Mouse (Mus musculus): ENCODE measurements around the gene Ano10. TPM values are rescaled to one million over a fixed set of nuclear protein-coding genes. Genes with fewer than 3 reads are reported as not detected.

Gene Ano10
- polyA plus RNA-seq, 1 experiment from 2014 or later: 38.6 TPM

- Histone ChIP-seq H3K4me1 (ENCODE audit: control insufficient read depth, insufficient read depth, low read length) (no peaks in the 10 kb centered on the region), H3K36me3 (ENCODE audit: control insufficient read depth, insufficient read depth, low read length) (no peaks in the 10 kb centered on the region), H3K4me3 (replicated peaks; ENCODE audit: low read length) (no peak overlapping the region), H3K4me2 (ENCODE audit: low read depth, low read length) (no peak overlapping the region), H3K27ac (ENCODE audit: low read length) (no peak overlapping the region), H3K27me3 (ENCODE audit: control insufficient read depth, insufficient read depth, low read length) (no peaks in the 10 kb centered on the region), H3K9me3 (replicated peaks; ENCODE audit: control insufficient read depth, low read length) (no peaks in the 10 kb centered on the region), H3K9ac (ENCODE audit: low read length) (no peak overlapping the region)
- 75% methylated on average over 8 of the region's 8 CpGs for WGBS
- ATAC-seq (ENCODE audit: insufficient read depth, low FRiP score): no peak
Measured at GRCm38 (mm10) chr9:122233316-122233971, 60.8 kb downstream of the Ano10 start.

- WGBS: 74% methylated on average over 2 of the region's 2 CpGs
- no peak overlapping the region for H3K4me2 ChIP-seq (ENCODE audit: low read depth, low read length)
- H3K9me3 ChIP-seq (replicated peaks; ENCODE audit: control insufficient read depth, low read length): no peaks in the 10 kb centered on the region
- H3K9ac ChIP-seq (ENCODE audit: low read length): no peak overlapping the region
- ATAC-seq (ENCODE audit: insufficient read depth, low FRiP score): no peak
- H3K4me3 ChIP-seq (replicated peaks; ENCODE audit: low read length): no peak overlapping the region
- H3K27me3 ChIP-seq (ENCODE audit: control insufficient read depth, insufficient read depth, low read length): no peaks in the 10 kb centered on the region
- no peaks in the 10 kb centered on the region for H3K4me1 ChIP-seq (ENCODE audit: control insufficient read depth, insufficient read depth, low read length)
- no peaks in the 10 kb centered on the region for H3K36me3 ChIP-seq (ENCODE audit: control insufficient read depth, insufficient read depth, low read length)
- H3K27ac ChIP-seq (ENCODE audit: low read length): no peak overlapping the region
Measured at GRCm38 (mm10) chr9:122232912-122233311, 61.3 kb downstream of the Ano10 start.

GRCm38 (mm10) chr9:122230701-122231100, 63.5 kb downstream of the Ano10 start:
- no peaks in the 10 kb centered on the region for H3K4me1 ChIP-seq (ENCODE audit: control insufficient read depth, insufficient read depth, low read length)
- no peaks in the 10 kb centered on the region for H3K36me3 ChIP-seq (ENCODE audit: control insufficient read depth, insufficient read depth, low read length)
- H3K9me3 ChIP-seq (replicated peaks; ENCODE audit: control insufficient read depth, low read length): no peaks in the 10 kb centered on the region
- H3K9ac ChIP-seq (ENCODE audit: low read length): no peak overlapping the region
- H3K4me2 ChIP-seq (ENCODE audit: low read depth, low read length): no peak overlapping the region
- no peak overlapping the region for H3K4me3 ChIP-seq (replicated peaks; ENCODE audit: low read length)
- no peaks in the 10 kb centered on the region for H3K27me3 ChIP-seq (ENCODE audit: control insufficient read depth, insufficient read depth, low read length)
- no peak overlapping the region for H3K27ac ChIP-seq (ENCODE audit: low read length)
- WGBS: 70% methylated on average over 4 of the region's 4 CpGs
- no peak for ATAC-seq (ENCODE audit: insufficient read depth, low FRiP score)

- no peaks in the 10 kb centered on the region for H3K36me3 ChIP-seq (ENCODE audit: control insufficient read depth, insufficient read depth, low read length)
- 92% methylated on average over 4 of the region's 4 CpGs for WGBS
- H3K9me3 ChIP-seq (replicated peaks; ENCODE audit: control insufficient read depth, low read length): no peaks in the 10 kb centered on the region
- no peak overlapping the region for H3K27ac ChIP-seq (ENCODE audit: low read length)
- H3K4me1 ChIP-seq (ENCODE audit: control insufficient read depth, insufficient read depth, low read length): no peaks in the 10 kb centered on the region
- no peak for ATAC-seq (ENCODE audit: insufficient read depth, low FRiP score)
- H3K4me2 ChIP-seq (ENCODE audit: low read depth, low read length): no peak overlapping the region
- no peaks in the 10 kb centered on the region for H3K27me3 ChIP-seq (ENCODE audit: control insufficient read depth, insufficient read depth, low read length)
- no peak overlapping the region for H3K4me3 ChIP-seq (replicated peaks; ENCODE audit: low read length)
- H3K9ac ChIP-seq (ENCODE audit: low read length): no peak overlapping the region
Measured at GRCm38 (mm10) chr9:122226419-122226818, 67.8 kb downstream of the Ano10 start.

GRCm38 (mm10) chr9:122225309-122225708, 68.9 kb downstream of the Ano10 start:
- peak; percentile 56; the same call in 1 of the 2 replicates for ATAC-seq (ENCODE audit: insufficient read depth, low FRiP score)

GRCm38 (mm10) chr9:122223005-122223404, 71.2 kb downstream of the Ano10 start:
- ATAC-seq (ENCODE audit: insufficient read depth, low FRiP score): peak; percentile 33; the same call in 1 of the 2 replicates
- 49% methylated on average over 8 of the region's 8 CpGs for WGBS
- no peak overlapping the region; the same call in 1 of the 2 replicates for H3K27ac ChIP-seq (ENCODE audit: low read length)

More at GRCm38 (mm10) chr9:122225309-122225708, 68.9 kb downstream of the Ano10 start:
- H3K4me1 ChIP-seq (ENCODE audit: control insufficient read depth, insufficient read depth, low read length): no peaks in the 10 kb centered on the region
- no peaks in the 10 kb centered on the region for H3K9me3 ChIP-seq (replicated peaks; ENCODE audit: control insufficient read depth, low read length)
- 50% methylated on average over 7 of the region's 7 CpGs for WGBS
- H3K4me2 ChIP-seq (ENCODE audit: low read depth, low read length): no peak overlapping the region
- H3K27me3 ChIP-seq (ENCODE audit: control insufficient read depth, insufficient read depth, low read length): no peaks in the 10 kb centered on the region
- no peaks in the 10 kb centered on the region for H3K36me3 ChIP-seq (ENCODE audit: control insufficient read depth, insufficient read depth, low read length)
- no peak overlapping the region for H3K9ac ChIP-seq (ENCODE audit: low read length)
- no peak overlapping the region for H3K27ac ChIP-seq (ENCODE audit: low read length)
- no peak overlapping the region for H3K4me3 ChIP-seq (replicated peaks; ENCODE audit: low read length)

GRCm38 (mm10) chr9:122219934-122220333, 74.3 kb downstream of the Ano10 start:
- WGBS: 61% methylated on average over 2 of the region's 2 CpGs
- no peak overlapping the region for H3K4me3 ChIP-seq (replicated peaks; ENCODE audit: low read length)
- no peak overlapping the region for H3K27ac ChIP-seq (ENCODE audit: low read length)
- no peaks in the 10 kb centered on the region for H3K9me3 ChIP-seq (replicated peaks; ENCODE audit: control insufficient read depth, low read length)
- no peak for ATAC-seq (ENCODE audit: insufficient read depth, low FRiP score)
- no peak overlapping the region for H3K9ac ChIP-seq (ENCODE audit: low read length)
- no peaks in the 10 kb centered on the region for H3K36me3 ChIP-seq (ENCODE audit: control insufficient read depth, insufficient read depth, low read length)
- no peaks in the 10 kb centered on the region for H3K4me1 ChIP-seq (ENCODE audit: control insufficient read depth, insufficient read depth, low read length)
- no peaks in the 10 kb centered on the region for H3K27me3 ChIP-seq (ENCODE audit: control insufficient read depth, insufficient read depth, low read length)
- H3K4me2 ChIP-seq (ENCODE audit: low read depth, low read length): no peak overlapping the region

More at GRCm38 (mm10) chr9:122223005-122223404, 71.2 kb downstream of the Ano10 start:
- H3K9me3 ChIP-seq (replicated peaks; ENCODE audit: control insufficient read depth, low read length): no peaks in the 10 kb centered on the region
- no peaks in the 10 kb centered on the region for H3K36me3 ChIP-seq (ENCODE audit: control insufficient read depth, insufficient read depth, low read length)
- no peaks in the 10 kb centered on the region for H3K4me1 ChIP-seq (ENCODE audit: control insufficient read depth, insufficient read depth, low read length)
- no peaks in the 10 kb centered on the region for H3K27me3 ChIP-seq (ENCODE audit: control insufficient read depth, insufficient read depth, low read length)
- no peak overlapping the region for H3K4me3 ChIP-seq (replicated peaks; ENCODE audit: low read length)
- no peak overlapping the region for H3K9ac ChIP-seq (ENCODE audit: low read length)
- no peak overlapping the region for H3K4me2 ChIP-seq (ENCODE audit: low read depth, low read length)

GRCm38 (mm10) chr9:122216945-122217529, 77.2 kb downstream of the Ano10 start:
- no peak for ATAC-seq (ENCODE audit: insufficient read depth, low FRiP score)

GRCm38 (mm10) chr9:122215118-122215517, 79.1 kb downstream of the Ano10 start:
- Histone ChIP-seq H3K4me1 (ENCODE audit: control insufficient read depth, insufficient read depth, low read length) (no peaks in the 10 kb centered on the region), H3K27me3 (ENCODE audit: control insufficient read depth, insufficient read depth, low read length) (no peaks in the 10 kb centered on the region), H3K36me3 (ENCODE audit: control insufficient read depth, insufficient read depth, low read length) (no peaks in the 10 kb centered on the region), H3K4me2 (ENCODE audit: low read depth, low read length) (no peak overlapping the region), H3K9me3 (replicated peaks; ENCODE audit: control insufficient read depth, low read length) (no peaks in the 10 kb centered on the region), H3K9ac (ENCODE audit: low read length) (no peak overlapping the region), H3K27ac (ENCODE audit: low read length) (no peak overlapping the region), H3K4me3 (replicated peaks; ENCODE audit: low read length) (no peak overlapping the region)
- no peak for ATAC-seq (ENCODE audit: insufficient read depth, low FRiP score)

More at GRCm38 (mm10) chr9:122216945-122217529, 77.2 kb downstream of the Ano10 start:
- H3K4me3 ChIP-seq (replicated peaks; ENCODE audit: low read length): no peak overlapping the region
- H3K27ac ChIP-seq (ENCODE audit: low read length): no peak overlapping the region
- H3K36me3 ChIP-seq (ENCODE audit: control insufficient read depth, insufficient read depth, low read length): no peaks in the 10 kb centered on the region
- no peak overlapping the region for H3K9ac ChIP-seq (ENCODE audit: low read length)
- 71% methylated on average over 7 of the region's 7 CpGs for whole genome bisulfite sequencing
- H3K9me3 ChIP-seq (replicated peaks; ENCODE audit: control insufficient read depth, low read length): no peaks in the 10 kb centered on the region
- no peaks in the 10 kb centered on the region for H3K27me3 ChIP-seq (ENCODE audit: control insufficient read depth, insufficient read depth, low read length)
- no peak overlapping the region for H3K4me2 ChIP-seq (ENCODE audit: low read depth, low read length)
- H3K4me1 ChIP-seq (ENCODE audit: control insufficient read depth, insufficient read depth, low read length): no peaks in the 10 kb centered on the region

Measured in stomach, embryonic 16.5 days (tissue).